Mouse (Mus musculus) liver, postnatal 0 days (tissue): ENCODE results near the gene Kxd1.

Experiments
- CTCF ChIP-seq: sonication (generic); IDR thresholded peaks from 2 replicates; pipeline ENCODE4 v1.5.1; 2016; ENCODE audit warnings: antibody characterized with exemption, low read depth
- EP300 ChIP-seq: IDR thresholded peaks from 2 replicates; pipeline ENCODE4 v1.6.1; 2016; ENCODE audit warnings: antibody characterized with exemption, low read depth, mild to moderate bottlenecking

DNA sequence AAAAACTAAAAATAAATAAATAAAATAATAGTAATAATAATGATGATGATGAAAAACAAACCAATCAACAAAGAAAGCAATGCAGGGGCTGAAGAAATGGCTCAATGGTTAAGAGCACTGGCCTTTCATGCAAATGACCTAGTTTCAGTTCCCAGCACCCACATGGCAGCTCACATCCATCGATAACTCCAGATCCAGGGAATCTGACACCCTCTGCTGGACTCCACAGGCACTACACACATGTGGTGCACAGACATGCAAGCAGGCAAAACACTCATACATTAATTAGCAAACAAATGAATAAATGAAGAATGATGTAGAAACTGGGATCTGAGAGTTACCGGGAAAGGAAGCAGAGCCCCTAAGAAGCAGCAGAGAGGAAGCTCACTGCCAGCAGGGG lies 68.1 kb downstream of the Kxd1 start:
- no peak for TF ChIP-seq CTCF
- no peak for TF ChIP-seq EP300
